Mouse (Mus musculus) midbrain, postnatal 0 days (tissue): ENCODE measurements around the gene Tbxas1. TPM values are rescaled to one million over a fixed set of nuclear protein-coding genes. Genes with fewer than 3 reads are reported as not detected.
A peak's percentile ranks its signal among the peaks of the same experiment; 100 is the strongest.

Source experiments
- ATAC-seq: fragments of 200-750 bp; cut with Nextera tagmentation; 2 replicates; pipeline ENCODE4 v1.8.0; 2017; ENCODE audit warnings: moderate number of reproducible peaks, mild to moderate bottlenecking, moderate TSS enrichment, moderate library complexity; ENCODE audit not compliant: low FRiP score
- DNase-seq: peaks from one replicate; pipeline ENCODE4 v3.0.0-alpha.2; 2015; ENCODE audit warnings: low spot score
- H3K27ac ChIP-seq: fragments of 300-500 bp; sonication (generic); 2 replicates; pipeline ENCODE4 v1.5.1; 2014; ENCODE audit warnings: low read depth, mild to moderate bottlenecking, low read length, mixed read lengths
- H3K27me3 ChIP-seq: fragments of 300-500 bp; sonication (generic); 2 replicates; pipeline ENCODE4 v1.6.1; 2014; ENCODE audit warnings: low read length, control low read depth, mixed read lengths; ENCODE audit not compliant: insufficient read depth
- H3K36me3 ChIP-seq: fragments of 300-500 bp; sonication (generic); 2 replicates; pipeline ENCODE4 v1.6.1; 2014; ENCODE audit warnings: low read length, control low read depth, mixed read lengths; ENCODE audit not compliant: insufficient read depth
- H3K4me1 ChIP-seq: fragments of 300-500 bp; sonication (generic); 2 replicates; pipeline ENCODE4 v1.6.1; 2014; ENCODE audit warnings: mild to moderate bottlenecking, control low read depth, antibody characterized with exemption, low read length, mixed read lengths; ENCODE audit not compliant: insufficient read depth
- H3K4me2 ChIP-seq: fragments of 300-500 bp; sonication (generic); 2 replicates; pipeline ENCODE4 v1.6.1; 2014; ENCODE audit warnings: low read depth, mild to moderate bottlenecking, low read length, mixed read lengths; ENCODE audit not compliant: poor library complexity, severe bottlenecking
- H3K4me3 ChIP-seq: fragments of 300-500 bp; sonication (generic); 2 replicates; pipeline ENCODE4 v1.5.1; 2014; ENCODE audit warnings: low read depth, mild to moderate bottlenecking, low read length, moderate library complexity
- H3K9ac ChIP-seq: fragments of 300-500 bp; sonication (generic); replicated peaks from 2 replicates; pipeline ENCODE4 v1.6.1; 2014; ENCODE audit warnings: mild to moderate bottlenecking, low read length, moderate library complexity, mixed read lengths; ENCODE audit not compliant: poor library complexity, severe bottlenecking
- H3K9me3 ChIP-seq: fragments of 300-500 bp; sonication (generic); 2 replicates; pipeline ENCODE4 v1.6.1; 2016; ENCODE audit warnings: low read length, control low read depth
- CTCF ChIP-seq: IDR thresholded peaks from 2 replicates; pipeline ENCODE4 v1.5.1; 2016; ENCODE audit warnings: antibody characterized with exemption, mild to moderate bottlenecking
- WGBS: fragments of 180-500 bp; shearing (Covaris S2); extraction: QIAGEN DNeasy Blood & Tissue Kit; methylation state at CpG from one replicate; pipeline ENCODE4 v1.1.7; 2014; 5-methylcytosine and 5-hydroxymethylcytosine counted together
- polyA plus RNA-seq: library from polyadenylated mRNA; unstranded; fragments of >200 nt; fragmentation: Nextera tagmentation; extraction: Ambion mirVana; gene quantifications from 2 replicates; pipeline ENCODE4 v1.2.1, GENCODE M21; 2015
- total RNA-seq: library from RNA; depleted of rRNA; stranded (reverse); fragments of >200 nt; gene quantifications from 2 replicates; pipeline ENCODE4 v1.2.3, GENCODE M21; 2014

Gene Tbxas1
- total and polyA plus RNA-seq, 2 experiments from 2014 or later, result 1.4 to 3.1 TPM

GRCm38 (mm10) chr6:39063541-39063940, 188.3 kb downstream of the Tbxas1 start:
- H3K9me3 ChIP-seq, result no peaks in the 10 kb centered on the region
- 76% methylated on average over 2 of the region's 2 CpGs for WGBS
- no peak overlapping the region for H3K9ac ChIP-seq
- DNase-seq, result no peak
- no peak for ATAC-seq
- no peak overlapping the region for H3K27ac ChIP-seq
- H3K4me2 ChIP-seq, result no peak overlapping the region
- no peaks in the 10 kb centered on the region for H3K36me3 ChIP-seq
- H3K27me3 ChIP-seq, result no peaks in the 10 kb centered on the region
- H3K4me3 ChIP-seq, result no peak overlapping the region
- no peaks in the 10 kb centered on the region for H3K4me1 ChIP-seq
- no peak for TF ChIP-seq CTCF

DNA sequence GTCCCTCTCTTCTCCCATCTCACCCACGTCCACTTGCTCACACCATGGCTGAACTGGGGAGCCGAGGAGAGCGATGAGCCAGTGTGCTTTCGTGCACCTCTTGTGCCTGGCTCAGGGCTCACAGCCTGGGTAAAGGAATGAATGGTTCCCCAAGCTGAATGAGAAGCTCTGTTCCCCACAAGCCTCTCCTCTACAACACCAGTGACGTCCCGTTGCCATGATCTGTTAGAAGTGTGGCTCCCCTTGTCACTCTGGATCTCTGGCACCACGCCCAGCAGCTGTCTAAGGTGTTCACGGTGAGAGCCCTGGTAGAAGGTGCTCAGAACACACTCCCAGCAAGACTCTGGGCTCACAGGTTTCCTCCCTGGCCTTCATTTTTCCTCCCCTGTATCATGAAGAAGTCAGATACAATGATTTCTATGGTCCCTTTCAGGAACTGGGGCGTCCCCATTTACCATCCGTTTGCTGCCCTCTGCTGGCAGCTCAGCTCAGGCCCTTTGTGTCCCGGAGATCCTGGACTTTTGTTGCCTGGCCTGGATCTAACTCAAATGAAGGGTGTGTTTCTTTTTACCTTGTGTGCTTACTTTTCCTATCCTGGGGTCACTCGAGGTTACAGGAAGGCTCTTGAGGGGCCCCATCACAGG, 191.9 kb downstream of the Tbxas1 start:
- H3K4me3 ChIP-seq, result no peak overlapping the region
- ATAC-seq (peak; percentile 73), DNase-seq (peak; percentile 91)
- no peak overlapping the region for H3K9ac ChIP-seq
- peak; percentile 98 for TF ChIP-seq CTCF
- H3K27ac ChIP-seq, result no peak overlapping the region
- no peaks in the 10 kb centered on the region for H3K36me3 ChIP-seq
- H3K9me3 ChIP-seq, result no peaks in the 10 kb centered on the region
- no peaks in the 10 kb centered on the region for H3K4me1 ChIP-seq
- 44% methylated on average over 12 of the region's 12 CpGs for WGBS
- H3K27me3 ChIP-seq, result no peaks in the 10 kb centered on the region
- no peak overlapping the region for H3K4me2 ChIP-seq

DNA sequence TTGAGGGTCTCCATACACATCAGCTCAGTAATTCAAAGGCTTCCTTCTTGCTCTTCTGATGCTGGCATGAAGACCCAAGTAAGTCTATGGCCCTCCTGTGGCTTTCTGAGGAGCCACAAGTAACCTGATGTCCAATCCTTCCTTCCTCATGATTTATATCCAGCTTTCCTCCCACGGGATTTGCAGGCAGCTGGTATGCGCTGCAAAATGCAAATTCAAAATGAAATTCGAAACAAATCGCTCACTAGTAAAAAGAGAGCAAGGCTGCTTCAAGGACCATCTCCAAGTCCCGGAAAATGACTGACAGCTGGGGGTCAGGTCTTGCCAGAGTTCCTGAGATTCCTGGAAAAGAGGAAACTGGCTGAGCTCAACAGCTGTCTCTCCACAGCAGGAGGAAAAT, 197.5 kb downstream of the Tbxas1 start:
- WGBS, result 49% methylated on average over 5 of the region's 5 CpGs
- Histone ChIP-seq H3K4me2 (no peak overlapping the region), H3K4me3 (no peak overlapping the region), H3K9ac (no peak overlapping the region), H3K27ac (no peak overlapping the region), H3K36me3 (no peaks in the 10 kb centered on the region), H3K27me3 (no peaks in the 10 kb centered on the region), H3K4me1 (no peaks in the 10 kb centered on the region), H3K9me3 (no peaks in the 10 kb centered on the region)
- TF ChIP-seq CTCF, result peak; percentile 31
- DNase-seq, result no peak
- ATAC-seq, result no peak

GRCm38 (mm10) chr6:39074186-39074585, 199.0 kb downstream of the Tbxas1 start:
- no peaks in the 10 kb centered on the region for H3K4me1 ChIP-seq
- H3K36me3 ChIP-seq, result no peaks in the 10 kb centered on the region
- no peak for TF ChIP-seq CTCF
- H3K4me2 ChIP-seq, result no peak overlapping the region
- no peak overlapping the region for H3K9ac ChIP-seq
- no peaks in the 10 kb centered on the region for H3K9me3 ChIP-seq
- H3K27me3 ChIP-seq, result no peaks in the 10 kb centered on the region
- H3K4me3 ChIP-seq, result no peak overlapping the region
- DNase-seq (no peak), ATAC-seq (no peak)
- H3K27ac ChIP-seq, result no peak overlapping the region

DNA sequence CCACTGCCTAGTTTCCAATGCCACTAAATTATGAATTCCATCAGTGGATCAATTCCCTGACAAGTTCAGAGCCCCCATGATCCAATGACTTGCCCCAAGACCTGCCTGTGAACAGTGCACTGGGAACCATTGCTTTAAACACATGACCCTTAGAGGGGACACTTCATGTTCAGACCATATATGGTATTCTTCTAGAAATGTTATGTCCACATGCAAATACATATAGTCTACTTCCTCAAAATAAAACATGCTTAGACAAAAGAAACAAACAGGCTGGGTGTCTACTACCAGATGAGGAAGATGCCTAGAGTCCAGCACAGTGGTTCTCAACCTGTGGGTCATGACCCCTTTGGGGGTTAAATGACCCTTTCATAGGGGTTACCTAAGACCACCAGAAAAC, 201.3 kb downstream of the Tbxas1 start:
- no peak overlapping the region for H3K27ac ChIP-seq
- H3K9ac ChIP-seq, result no peak overlapping the region
- no peak for DNase-seq
- H3K9me3 ChIP-seq, result no peaks in the 10 kb centered on the region
- H3K36me3 ChIP-seq, result no peaks in the 10 kb centered on the region
- H3K4me2 ChIP-seq, result no peak overlapping the region
- H3K27me3 ChIP-seq, result no peaks in the 10 kb centered on the region
- H3K4me3 ChIP-seq, result no peak overlapping the region
- ATAC-seq, result no peak
- TF ChIP-seq CTCF, result no peak
- H3K4me1 ChIP-seq, result no peaks in the 10 kb centered on the region

- no peak overlapping the region for H3K4me2 ChIP-seq
- no peak overlapping the region for H3K27ac ChIP-seq
- no peak overlapping the region for H3K4me3 ChIP-seq
- no peak for TF ChIP-seq CTCF
- H3K4me1 ChIP-seq, result no peaks in the 10 kb centered on the region
- ATAC-seq, result no peak
- no peaks in the 10 kb centered on the region for H3K36me3 ChIP-seq
- DNase-seq, result no peak
- H3K27me3 ChIP-seq, result no peaks in the 10 kb centered on the region
- WGBS, result 86% methylated on average over 4 of the region's 4 CpGs
- no peaks in the 10 kb centered on the region for H3K9me3 ChIP-seq
- no peak overlapping the region for H3K9ac ChIP-seq
These were observed 229.4 kb downstream of the Tbxas1 start for GRCm38 (mm10) chr6:39104631-39105030.
